Mouse (Mus musculus) cerebellum, adult 8-10 months (tissue): ENCODE results near the gene G3bp1.

Source experiments
- DNase-seq: peaks from one replicate; pipeline ENCODE4 v3.0.0; 2022

Gene G3bp1

GRCm38 (mm10) chr11:55465177-55465576 is 4.3 kb upstream of the G3bp1 start:
- no peak for DNase-seq

GRCm38 (mm10) chr11:55468012-55468411 is 1.5 kb upstream of the G3bp1 start:
- DNase-seq = no peak

GRCm38 (mm10) chr11:55468611-55469047 is 856 bp upstream of the G3bp1 start:
- no peak for DNase-seq

GRCm38 (mm10) chr11:55469923-55470691 is 622 bp downstream of the G3bp1 start:
- no peak for DNase-seq

- DNase-seq = no peak
Observed at GRCm38 (mm10) chr11:55470761-55471160, 1.3 kb downstream of the G3bp1 start.

GRCm38 (mm10) chr11:55471467-55471866 is 2.0 kb downstream of the G3bp1 start:
- DNase-seq = no peak

GRCm38 (mm10) chr11:55473219-55473618 is 3.7 kb downstream of the G3bp1 start:
- DNase-seq = no peak

GRCm38 (mm10) chr11:55485443-55485842 is 16.0 kb downstream of the G3bp1 start:
- no peak for DNase-seq

GRCm38 (mm10) chr11:55496158-55496557 is 26.7 kb downstream of the G3bp1 start:
- DNase-seq = no peak

GRCm38 (mm10) chr11:55497885-55498284 is 28.4 kb downstream of the G3bp1 start:
- DNase-seq = peak; percentile 23

GRCm38 (mm10) chr11:55501955-55502531 is 32.6 kb downstream of the G3bp1 start:
- no peak for DNase-seq

GRCm38 (mm10) chr11:55502886-55503285 is 33.4 kb downstream of the G3bp1 start:
- no peak for DNase-seq

- no peak for DNase-seq
Observed at GRCm38 (mm10) chr11:55505485-55505884, 36.0 kb downstream of the G3bp1 start.

GRCm38 (mm10) chr11:55511374-55511773 is 41.9 kb downstream of the G3bp1 start:
- no peak for DNase-seq

GRCm38 (mm10) chr11:55517666-55518065 is 48.2 kb downstream of the G3bp1 start:
- no peak for DNase-seq

GRCm38 (mm10) chr11:55518806-55519674 is 49.6 kb downstream of the G3bp1 start:
- peak; percentile 76 for DNase-seq

GRCm38 (mm10) chr11:55530741-55531140 is 61.3 kb downstream of the G3bp1 start:
- no peak for DNase-seq

- peak; percentile 80 for DNase-seq
Observed at GRCm38 (mm10) chr11:55533378-55533777, 63.9 kb downstream of the G3bp1 start.

- DNase-seq = no peak
Observed at GRCm38 (mm10) chr11:55534766-55535165, 65.3 kb downstream of the G3bp1 start.

GRCm38 (mm10) chr11:55542128-55542527 is 72.6 kb downstream of the G3bp1 start:
- DNase-seq = no peak

GRCm38 (mm10) chr11:55542671-55543070 is 73.2 kb downstream of the G3bp1 start:
- no peak for DNase-seq

GRCm38 (mm10) chr11:55545690-55546089 is 76.2 kb downstream of the G3bp1 start:
- no peak for DNase-seq
